Mouse (Mus musculus): ENCODE measurements around the gene Tgfbr3l. TPM values are rescaled to one million over a fixed set of nuclear protein-coding genes. Genes with fewer than 3 reads are reported as not detected.

Tgfbr3l gene
- polyA plus RNA-seq, 1 experiment from 2014 or later = 6.5 TPM

DNA sequence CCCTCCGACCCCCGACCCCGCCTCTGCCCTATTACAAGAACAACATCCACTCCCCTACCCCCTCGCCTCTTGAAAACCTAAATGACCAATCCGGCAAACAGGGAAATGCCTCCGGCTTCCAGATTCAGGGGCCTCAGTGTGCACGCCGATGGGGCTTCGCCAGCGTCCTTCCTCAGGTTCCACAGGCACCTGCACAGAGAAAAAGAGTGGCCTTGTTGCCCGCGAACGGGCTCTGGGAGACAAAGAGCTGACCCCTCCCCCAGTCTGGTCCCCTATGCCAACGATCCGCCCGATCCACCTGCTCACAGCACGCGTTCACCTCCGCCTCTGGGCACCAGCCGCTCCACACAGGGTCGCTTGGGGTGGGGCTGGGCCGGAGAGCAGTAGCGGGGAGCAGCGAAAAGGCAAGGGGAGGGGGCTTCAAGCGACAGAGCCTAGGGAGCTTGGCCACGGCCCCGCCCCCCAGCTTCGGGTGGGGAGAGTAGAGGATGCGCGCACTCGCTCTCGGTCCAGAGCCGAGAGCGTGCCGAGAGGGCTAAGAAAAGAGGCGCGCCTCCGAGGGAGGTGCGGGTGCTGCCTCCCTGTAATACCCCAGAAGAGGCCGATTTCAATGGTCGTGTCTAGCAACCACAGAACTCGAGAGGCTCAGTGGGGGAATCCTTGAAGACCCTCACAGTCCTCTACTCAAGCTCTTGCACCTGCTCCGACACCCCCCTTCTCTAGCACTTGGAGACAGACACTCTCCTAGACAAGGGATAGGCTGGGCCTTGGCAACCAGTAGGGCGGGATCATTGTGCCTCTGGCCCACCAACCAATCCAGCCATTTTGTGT, 31.0 kb upstream of the Tgfbr3l start, which contains the start of gene Prr36:
TSS of gene Prr36 (minus strand) at position 669 of the 831 bp plus-strand sequence.
- H3K4me1 ChIP-seq = peaks cover 35% of the 10 kb centered on the region
- peak; percentile 72 for ATAC-seq (replicated peaks; ENCODE audit: low FRiP score)
- under 1% methylated on average over 44 of the region's 44 CpGs for WGBS
- H3K9me3 ChIP-seq (replicated peaks) = no peaks in the 10 kb centered on the region
- H3K4me2 ChIP-seq = peak within 1 kb of the TSS; percentile 91
- H3K4me3 ChIP-seq (replicated peaks) = peak within 1 kb of the TSS; percentile 57
- 0 out of 2 replicates have a peak within 1 kb of the TSS, but pooled peaks have one; percentile 2 for H3K27ac ChIP-seq
- no peaks in the 10 kb centered on the region for H3K36me3 ChIP-seq
- peaks cover 51% of the 10 kb centered on the region for H3K27me3 ChIP-seq
- H3K9ac ChIP-seq = peak within 1 kb of the TSS; percentile 62

DNA sequence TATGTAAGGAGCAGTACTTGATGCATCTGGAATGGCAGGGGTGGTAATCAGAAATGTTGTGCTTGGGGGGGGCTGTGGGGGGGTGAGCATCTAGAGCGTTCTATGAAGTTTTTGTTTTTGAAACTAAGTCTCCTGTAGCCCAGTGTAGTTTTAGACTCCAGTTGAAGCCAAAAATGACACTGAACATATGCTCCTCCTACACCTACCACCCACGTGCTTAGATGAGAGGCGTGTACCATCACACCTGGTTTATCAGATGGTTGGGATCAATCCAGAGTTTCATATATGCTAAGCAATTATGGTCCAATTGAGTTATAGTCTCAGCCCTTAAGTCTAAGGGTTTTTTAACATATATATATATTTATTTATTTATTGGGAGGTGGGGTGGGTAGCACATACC, 28.4 kb upstream of the Tgfbr3l start:
- Histone ChIP-seq H3K4me2 (no peak overlapping the region), H3K36me3 (no peaks in the 10 kb centered on the region), H3K4me3 (replicated peaks) (no peak overlapping the region), H3K27me3 (peaks cover 50% of the 10 kb centered on the region), H3K9me3 (replicated peaks) (no peaks in the 10 kb centered on the region), H3K27ac (no peak overlapping the region), H3K9ac (no peak overlapping the region), H3K4me1 (peaks cover 15% of the 10 kb centered on the region)
- WGBS = 87% methylated on average over 3 of the region's 3 CpGs
- ATAC-seq (replicated peaks; ENCODE audit: low FRiP score) = no peak

DNA sequence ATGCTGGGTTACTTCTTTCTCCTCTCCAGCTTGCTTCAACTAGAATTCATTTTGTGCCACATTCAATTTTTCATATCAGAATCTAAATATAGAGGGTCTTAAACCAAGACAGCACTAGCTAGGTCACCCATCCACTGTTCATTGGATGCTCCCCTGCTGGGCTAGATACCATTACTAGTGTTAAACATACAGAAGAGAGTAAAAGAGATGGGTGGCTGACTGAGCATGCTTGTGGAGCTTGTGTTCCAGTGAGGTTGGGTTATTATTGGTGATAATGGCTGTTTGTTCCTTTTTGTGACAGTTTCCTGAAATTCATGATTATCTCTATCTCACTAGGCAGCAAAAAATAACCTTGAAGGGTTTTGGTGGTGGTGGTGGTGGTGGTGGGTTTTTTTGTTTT, 26.0 kb upstream of the Tgfbr3l start:
- Histone ChIP-seq H3K4me3 (replicated peaks) (no peak overlapping the region), H3K4me1 (peaks cover 7% of the 10 kb centered on the region), H3K36me3 (no peaks in the 10 kb centered on the region), H3K9me3 (replicated peaks) (no peaks in the 10 kb centered on the region), H3K27ac (no peak overlapping the region), H3K27me3 (peaks cover 48% of the 10 kb centered on the region), H3K4me2 (no peak overlapping the region), H3K9ac (no peak overlapping the region)
- ATAC-seq (replicated peaks; ENCODE audit: low FRiP score) = no peak

DNA sequence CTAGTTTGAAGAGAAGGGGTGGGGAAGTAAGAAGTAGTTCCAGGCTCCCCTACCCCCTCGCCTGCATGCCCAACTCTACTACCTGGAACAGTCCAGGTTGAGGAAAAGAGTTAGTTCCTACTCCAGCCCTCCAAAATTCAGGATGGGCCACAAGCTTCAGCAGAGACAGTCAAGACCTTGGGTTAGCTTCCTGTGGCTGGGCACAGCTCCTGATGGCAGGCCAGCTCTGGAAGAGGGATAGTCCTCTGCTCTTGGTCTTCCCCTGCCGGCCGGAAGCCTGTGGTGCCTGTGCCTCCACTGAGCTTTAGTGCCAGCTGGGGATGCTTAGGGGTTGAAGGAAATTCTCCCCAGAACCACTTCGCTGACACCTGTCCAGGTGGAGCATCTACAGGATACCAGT, 21.7 kb upstream of the Tgfbr3l start:
- peaks cover 10% of the 10 kb centered on the region for H3K4me1 ChIP-seq
- peak overlapping the region; percentile 70 for H3K4me2 ChIP-seq
- H3K4me3 ChIP-seq (replicated peaks) = peak overlapping the region; percentile 39
- peaks cover 47% of the 10 kb centered on the region for H3K27me3 ChIP-seq
- no peak overlapping the region for H3K27ac ChIP-seq
- peak overlapping the region; percentile 25; the same call in 1 of the 2 replicates for H3K9ac ChIP-seq
- WGBS = 24% methylated on average over 4 of the region's 4 CpGs
- no peaks in the 10 kb centered on the region for H3K9me3 ChIP-seq (replicated peaks)
- ATAC-seq (replicated peaks; ENCODE audit: low FRiP score) = peak; percentile 60
- H3K36me3 ChIP-seq = no peaks in the 10 kb centered on the region

DNA sequence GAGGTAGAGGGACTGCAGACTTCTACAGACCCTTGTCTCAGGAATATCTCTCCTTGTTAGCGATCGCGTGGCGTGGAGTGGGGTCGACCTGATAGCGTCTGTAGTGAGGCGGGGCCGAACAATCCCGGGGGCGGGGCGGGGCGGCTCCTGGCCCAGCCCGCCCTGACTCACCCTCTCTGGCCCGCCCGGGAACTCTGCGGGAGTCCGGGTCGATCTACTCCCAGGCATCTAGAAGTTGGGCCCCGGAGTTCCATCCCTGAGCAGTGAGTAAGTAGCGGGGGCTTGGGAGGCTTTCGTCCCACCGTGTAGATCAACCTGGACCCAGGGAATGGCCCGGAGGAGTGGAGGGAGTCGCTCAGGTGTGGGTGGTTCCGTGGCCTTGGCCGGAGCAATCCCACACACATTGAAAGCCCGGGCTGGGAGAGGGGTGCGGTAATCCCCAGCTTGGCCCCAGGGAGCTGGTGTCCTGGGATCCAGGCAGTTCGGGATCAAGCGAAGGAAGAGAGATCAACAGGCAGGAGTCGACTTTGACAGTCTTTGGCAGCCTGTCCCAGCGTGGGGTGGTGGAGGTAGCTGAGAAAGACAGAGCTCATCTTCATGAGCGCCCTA, 21.2 kb upstream of the Tgfbr3l start, which contains the start of gene Lrrc8e:
TSS of gene Lrrc8e (plus strand) at position 89 of the 609 bp plus-strand sequence.
- H3K36me3 ChIP-seq = no peaks in the 10 kb centered on the region
- H3K27ac ChIP-seq = no peak within 1 kb of the TSS
- peak; percentile 81 for ATAC-seq (replicated peaks; ENCODE audit: low FRiP score)
- H3K4me2 ChIP-seq = peak within 1 kb of the TSS; percentile 70
- WGBS = 5% methylated on average over 30 of the region's 33 CpGs
- H3K27me3 ChIP-seq = peaks cover 50% of the 10 kb centered on the region
- H3K9me3 ChIP-seq (replicated peaks) = no peaks in the 10 kb centered on the region
- peaks cover 10% of the 10 kb centered on the region for H3K4me1 ChIP-seq
- H3K9ac ChIP-seq = peak within 1 kb of the TSS; percentile 25
- peak within 1 kb of the TSS; percentile 39 for H3K4me3 ChIP-seq (replicated peaks)

DNA sequence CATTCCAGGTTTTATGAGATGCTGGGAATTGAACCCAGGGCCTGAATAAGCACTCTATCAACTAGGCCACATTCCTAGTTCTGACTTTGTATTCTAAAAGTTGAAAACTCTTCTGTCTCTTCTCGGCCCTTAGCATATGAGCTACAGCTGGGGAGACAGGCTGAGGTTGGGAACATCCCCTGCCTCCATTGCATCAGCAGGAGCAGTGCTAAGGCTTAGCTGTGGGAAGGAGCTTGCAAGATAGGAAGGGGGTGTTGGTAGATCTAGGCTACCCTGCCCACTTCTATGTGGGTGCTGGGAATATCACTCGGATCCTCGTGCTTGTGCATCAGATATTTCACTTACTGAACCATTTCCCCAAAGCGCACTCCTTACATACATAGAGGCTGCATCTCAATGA, 20.1 kb upstream of the Tgfbr3l start:
- Histone ChIP-seq H3K9ac (no peak overlapping the region), H3K4me3 (replicated peaks) (no peak overlapping the region), H3K4me1 (peaks cover 10% of the 10 kb centered on the region), H3K4me2 (no peak overlapping the region), H3K9me3 (replicated peaks) (no peaks in the 10 kb centered on the region), H3K36me3 (no peaks in the 10 kb centered on the region), H3K27me3 (peaks cover 50% of the 10 kb centered on the region), H3K27ac (no peak overlapping the region)
- WGBS = 93% methylated on average over 4 of the region's 4 CpGs
- ATAC-seq (replicated peaks; ENCODE audit: low FRiP score) = no peak

DNA sequence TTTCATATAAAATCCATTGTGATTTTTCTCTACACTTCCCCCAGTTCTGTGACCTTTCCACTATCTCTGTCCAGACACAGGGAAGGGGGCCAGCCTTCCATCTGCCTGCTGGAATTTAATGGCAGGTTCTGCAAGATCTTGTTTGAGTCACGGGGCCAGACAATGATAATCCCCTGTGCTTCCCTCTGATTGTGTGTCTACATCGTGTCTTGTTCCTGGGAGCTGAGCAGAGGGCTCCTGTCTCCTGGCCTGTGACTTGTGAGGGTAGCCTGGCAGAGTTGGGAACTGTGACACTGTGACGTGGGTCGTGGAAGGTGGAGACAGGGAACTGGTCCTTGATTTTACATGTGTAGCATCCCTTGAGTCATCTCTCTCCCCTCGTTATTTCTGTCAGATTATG, 18.2 kb upstream of the Tgfbr3l start:
- Histone ChIP-seq H3K9me3 (replicated peaks) (no peaks in the 10 kb centered on the region), H3K4me2 (no peak overlapping the region), H3K9ac (no peak overlapping the region), H3K27ac (no peak overlapping the region), H3K27me3 (peaks cover 44% of the 10 kb centered on the region), H3K36me3 (no peaks in the 10 kb centered on the region), H3K4me3 (replicated peaks) (no peak overlapping the region), H3K4me1 (peaks cover 10% of the 10 kb centered on the region)
- 71% methylated on average over 5 of the region's 5 CpGs for WGBS
- no peak for ATAC-seq (replicated peaks; ENCODE audit: low FRiP score)

DNA sequence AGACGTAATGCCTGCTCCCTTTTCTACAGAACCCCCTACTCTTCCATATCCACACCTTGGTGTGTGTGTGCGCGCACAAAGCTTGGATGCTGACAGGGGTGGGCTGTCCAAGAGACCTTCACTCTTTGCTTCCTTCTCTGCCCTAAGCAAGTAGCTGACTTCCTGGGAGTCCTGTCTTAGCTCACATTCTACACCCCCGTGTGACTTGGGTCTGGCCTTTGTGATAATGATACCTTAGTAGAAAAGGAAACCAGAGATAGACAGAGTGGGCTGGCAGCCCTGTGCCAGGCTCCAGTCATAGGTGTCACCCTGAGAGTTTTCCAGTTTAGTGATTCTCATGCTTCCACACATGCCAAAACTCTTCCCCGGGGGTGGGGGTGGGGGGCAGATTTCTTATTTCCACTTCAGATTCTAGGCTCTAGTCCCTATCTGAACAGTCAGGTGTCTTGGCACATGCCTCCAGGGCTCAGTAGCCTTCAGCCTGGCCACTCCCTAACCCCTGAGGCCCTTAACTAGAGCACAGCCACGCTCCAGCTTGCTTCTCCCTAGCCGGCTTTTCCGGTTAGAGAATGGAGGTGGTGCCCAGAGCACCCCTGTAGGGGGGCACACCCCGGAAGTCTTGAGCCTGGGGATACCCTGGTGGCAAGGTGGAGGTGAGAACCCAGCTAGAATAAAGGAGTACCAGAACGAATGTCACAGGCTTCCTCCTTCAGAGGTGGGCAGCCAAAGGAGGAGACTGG, 17.2 kb upstream of the Tgfbr3l start:
- 58% methylated on average over 10 of the region's 10 CpGs for WGBS
- no peak for ATAC-seq (replicated peaks; ENCODE audit: low FRiP score)

DNA sequence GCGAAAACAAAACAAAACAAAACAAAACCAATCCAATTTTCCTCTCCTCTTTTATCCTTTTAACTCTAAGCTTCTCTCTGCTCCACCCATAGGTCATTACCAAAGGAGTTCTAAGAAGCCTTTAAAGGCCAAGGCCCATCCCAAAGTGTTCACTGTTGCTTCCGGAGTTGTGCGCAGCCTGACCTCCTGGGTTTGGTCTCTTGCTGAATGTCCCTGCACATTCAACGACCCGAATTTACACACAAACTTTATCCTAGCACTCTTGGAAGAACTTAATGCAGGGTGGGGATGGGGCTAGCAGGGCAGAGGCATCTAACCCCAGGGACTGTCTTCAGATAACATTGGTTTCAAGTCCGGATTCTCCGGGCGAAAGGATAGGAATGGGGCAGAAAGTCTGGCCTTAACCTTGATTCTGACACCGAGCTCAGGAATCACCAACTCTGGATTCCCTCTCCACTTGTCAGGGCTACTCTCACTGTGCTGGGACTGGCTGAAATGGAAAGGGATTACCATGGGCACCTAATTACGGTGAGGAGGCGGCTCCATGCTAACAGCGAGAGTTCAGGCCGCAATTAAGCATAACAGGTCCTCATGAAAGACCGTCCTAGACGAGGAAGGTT, 10.1 kb upstream of the Tgfbr3l start:
- Histone ChIP-seq H3K36me3 (peaks cover 23% of the 10 kb centered on the region), H3K9ac (peak overlapping the region; percentile 67), H3K9me3 (replicated peaks) (no peaks in the 10 kb centered on the region), H3K27ac (peak overlapping the region; percentile 96), H3K4me2 (peak overlapping the region; percentile 81), H3K27me3 (no peaks in the 10 kb centered on the region), H3K4me3 (replicated peaks) (peak overlapping the region; percentile 84), H3K4me1 (peaks cover 28% of the 10 kb centered on the region)
- 20% methylated on average over 15 of the region's 15 CpGs for WGBS
- 0 out of 2 replicates have a peak, but pooled peaks have one; percentile 0 for ATAC-seq (replicated peaks; ENCODE audit: low FRiP score)

More for the DNA sequence above, 17.2 kb upstream of the Tgfbr3l start:
- Histone ChIP-seq H3K36me3 (no peaks in the 10 kb centered on the region), H3K27ac (no peak overlapping the region), H3K4me3 (replicated peaks) (no peak overlapping the region), H3K4me1 (peaks cover 10% of the 10 kb centered on the region), H3K4me2 (no peak overlapping the region), H3K27me3 (peaks cover 36% of the 10 kb centered on the region), H3K9ac (no peak overlapping the region), H3K9me3 (replicated peaks) (no peaks in the 10 kb centered on the region)

DNA sequence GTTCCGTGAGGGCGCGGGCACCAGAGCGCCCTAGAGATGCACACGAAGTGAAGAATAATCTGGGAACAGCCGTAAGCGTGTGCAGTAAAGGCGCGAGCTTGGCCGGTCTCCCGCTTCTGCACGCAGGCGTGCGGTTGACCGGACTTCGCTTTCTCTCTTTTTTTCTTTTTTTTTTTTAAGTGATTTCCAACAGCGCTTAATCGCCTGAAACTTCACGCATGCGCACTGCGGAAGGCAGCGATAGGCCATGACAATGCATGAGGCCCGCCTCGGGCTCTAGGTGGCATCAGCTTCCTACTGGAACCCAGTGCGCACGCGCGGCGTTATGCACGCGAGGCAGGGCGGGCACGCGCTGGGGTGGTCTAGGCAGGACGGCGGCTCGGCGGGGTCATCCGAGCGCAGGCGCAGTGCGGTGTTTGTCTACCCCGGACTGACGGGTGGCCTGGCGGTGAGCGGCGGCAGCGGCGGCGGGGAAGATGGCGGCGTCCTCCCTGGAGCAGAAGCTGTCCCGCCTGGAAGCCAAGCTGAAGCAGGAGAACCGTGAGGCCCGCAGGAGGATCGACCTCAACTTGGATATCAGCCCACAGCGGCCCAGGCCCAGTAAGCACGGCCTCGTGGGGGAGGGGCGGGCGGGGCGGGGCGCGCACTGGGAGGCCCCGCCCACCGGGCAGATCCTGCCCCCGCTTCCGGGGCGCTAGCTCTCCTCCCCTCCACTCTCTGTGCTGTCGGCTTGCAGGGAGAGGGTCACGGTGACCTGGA, 9.4 kb upstream of the Tgfbr3l start, which contains the start of the genes Map2k7 and Gm49320:
TSS of gene Map2k7 (plus strand) at position 307 of the 759 bp plus-strand sequence.
TSS of gene Gm49320 (plus strand) at position 432 of the 759 bp plus-strand sequence.
- peak within 1 kb of the TSS; percentile 84 for H3K4me3 ChIP-seq (replicated peaks)
- H3K4me1 ChIP-seq = peaks cover 28% of the 10 kb centered on the region
- H3K27me3 ChIP-seq = no peaks in the 10 kb centered on the region
- peak; percentile 95 for ATAC-seq (replicated peaks; ENCODE audit: low FRiP score)
- H3K9ac ChIP-seq = peak within 1 kb of the TSS; percentile 67
- WGBS = under 1% methylated on average over 70 of the region's 71 CpGs
- peaks cover 30% of the 10 kb centered on the region for H3K36me3 ChIP-seq
- H3K9me3 ChIP-seq (replicated peaks) = no peaks in the 10 kb centered on the region
- peak within 1 kb of the TSS; percentile 96 for H3K27ac ChIP-seq
- peak within 1 kb of the TSS; percentile 81 for H3K4me2 ChIP-seq

All from kidney, embryonic 15.5 days (tissue).